Mouse (Mus musculus) kidney, postnatal 36 days (tissue): Measurements from ENCODE around the gene Rin2.
A peak's percentile ranks its signal among the peaks of the same experiment; 100 is the strongest.

Source experiments
- DNase-seq, 2 experiments: peaks; one replicate each; pipeline ENCODE4 v3.0.0; 2021 to 2022; ENCODE audit warnings: mixed read lengths in 2 of 2

Gene Rin2

DNA sequence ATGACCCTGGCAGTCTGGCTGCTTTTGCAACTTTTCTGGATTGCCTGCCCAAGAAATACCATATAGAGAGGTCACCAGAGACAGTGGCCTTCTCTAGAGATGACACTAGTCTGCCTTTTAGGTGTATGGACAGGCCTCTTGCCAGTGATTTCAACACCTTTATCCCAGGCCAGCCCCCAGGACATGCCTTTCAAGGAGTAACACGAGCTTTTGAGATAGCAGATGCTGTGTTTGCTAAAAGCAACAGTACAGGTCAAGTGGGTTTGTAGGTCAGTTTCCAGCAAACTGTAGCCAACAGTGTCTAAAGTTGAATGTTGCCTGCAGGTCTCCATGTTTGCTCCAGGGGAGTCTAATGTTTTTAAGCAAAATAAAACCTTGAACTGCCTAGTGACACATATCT, 118.7 kb downstream of the Rin2 start:
- peak in 1 of 2 experiments; percentile 58 for DNase-seq

DNA sequence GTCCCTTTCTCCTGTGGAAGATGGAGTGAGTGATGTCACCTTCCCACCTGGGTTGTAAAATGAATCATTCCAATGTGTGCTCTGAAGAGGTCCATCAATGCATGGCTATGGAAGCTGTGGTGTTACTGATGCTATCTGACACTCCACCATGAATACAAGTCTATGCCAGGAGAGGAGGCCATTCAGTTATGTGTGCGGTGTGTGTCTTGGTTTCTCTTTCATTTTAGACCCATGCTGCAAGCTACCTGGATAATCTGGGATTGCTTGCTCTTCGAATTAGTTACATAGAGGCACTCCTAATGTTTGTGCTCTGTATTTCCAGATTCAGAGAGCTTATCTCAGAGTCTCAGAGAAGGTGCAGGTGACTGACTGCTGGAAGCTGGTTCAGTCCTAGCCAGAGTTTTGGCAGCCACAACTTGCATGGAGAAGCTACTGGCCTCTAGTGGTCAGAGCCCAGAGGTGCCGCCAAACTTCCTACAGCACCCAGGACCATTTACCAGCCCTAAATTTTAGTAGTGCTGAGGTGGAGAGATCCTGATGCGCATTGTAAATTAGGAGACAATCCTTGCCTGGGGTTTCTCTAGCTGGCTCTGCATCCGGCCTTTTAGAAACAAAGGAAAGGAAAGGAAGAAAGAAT, 119.4 kb downstream of the Rin2 start:
- peak; percentile 86 to 87 for DNase-seq

DNA sequence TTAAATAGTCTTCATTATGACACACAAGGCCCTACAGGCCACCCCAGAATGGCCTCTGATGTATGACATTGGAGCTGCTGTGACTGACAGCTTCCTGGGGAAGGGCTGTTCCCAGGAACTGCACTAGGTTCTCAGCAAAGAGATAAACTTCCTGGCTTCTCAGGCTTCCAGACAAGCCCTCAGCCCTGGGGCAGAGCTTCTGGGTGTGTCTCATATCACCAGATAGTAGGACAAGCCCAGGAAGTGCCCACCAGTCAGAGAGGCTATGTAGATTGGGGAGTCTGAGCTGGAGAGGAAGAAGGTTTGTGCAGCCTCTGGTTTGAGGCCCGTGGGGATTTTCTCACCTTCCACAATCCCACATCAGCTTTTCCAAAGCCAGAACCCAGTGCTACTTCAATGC, 122.8 kb downstream of the Rin2 start:
- peak; percentile 44 to 82 for DNase-seq

GRCm38 (mm10) chr2:145798954-145799353, 123.9 kb downstream of the Rin2 start:
- DNase-seq: peak in 1 of 2 experiments; percentile 78

GRCm38 (mm10) chr2:145801322-145802052, 126.5 kb downstream of the Rin2 start:
- DNase-seq: peak; percentile 78 to 84

DNA sequence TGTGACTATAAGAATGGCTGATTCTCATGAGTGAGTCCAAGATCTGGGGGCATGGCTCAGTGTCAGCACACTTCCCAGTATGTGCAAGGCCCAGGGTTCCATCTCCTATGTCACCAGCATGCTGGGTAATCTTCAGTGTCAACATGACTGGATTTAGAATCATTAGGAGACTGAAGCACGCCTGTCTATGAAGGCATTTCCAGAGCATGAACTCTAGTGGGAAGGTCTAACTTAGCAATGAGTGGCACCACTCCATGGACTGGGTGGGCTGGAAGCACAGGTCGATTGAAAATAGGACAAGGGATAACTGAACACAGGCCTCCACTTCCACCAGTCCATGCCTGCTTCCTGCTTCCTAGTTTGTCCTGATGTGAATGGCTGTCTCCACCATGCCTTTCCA, 127.6 kb downstream of the Rin2 start:
- no peak for DNase-seq

DNA sequence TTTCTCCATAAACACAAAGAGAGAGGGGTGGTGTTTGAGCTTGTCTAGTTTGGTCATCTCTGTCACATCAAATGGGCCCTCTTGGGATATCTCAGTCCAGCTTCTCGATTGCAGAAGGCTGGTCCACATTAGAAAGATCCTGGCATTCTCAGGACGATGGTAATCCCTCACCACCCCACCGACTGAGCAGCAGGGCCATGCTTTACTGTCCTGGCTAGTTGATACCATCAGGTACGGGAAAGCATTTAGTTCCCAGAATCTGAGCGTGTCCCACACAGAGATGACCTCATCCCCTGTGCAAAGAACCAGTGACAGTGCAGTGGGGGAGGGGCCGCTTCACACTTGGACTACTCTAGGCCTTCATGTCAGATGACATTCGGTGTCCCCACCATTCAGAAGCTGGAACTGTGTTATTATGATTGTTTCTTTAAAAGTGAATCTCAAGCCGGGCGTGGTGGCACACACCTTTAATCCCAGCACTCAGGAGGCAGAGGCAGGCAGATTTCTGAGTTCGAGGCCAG, 128.9 kb downstream of the Rin2 start:
- DNase-seq: no peak

- no peak for DNase-seq
Measured at GRCm38 (mm10) chr2:145804524-145804923, 129.5 kb downstream of the Rin2 start.

GRCm38 (mm10) chr2:145807276-145807675, 132.3 kb downstream of the Rin2 start:
- no peak for DNase-seq

GRCm38 (mm10) chr2:145808251-145808650, 133.2 kb downstream of the Rin2 start:
- DNase-seq: no peak

GRCm38 (mm10) chr2:145808667-145809066, 133.7 kb downstream of the Rin2 start:
- DNase-seq: peak; percentile 31 to 61

- DNase-seq: peak in 1 of 2 experiments; percentile 70
Measured at GRCm38 (mm10) chr2:145810676-145811075, 135.7 kb downstream of the Rin2 start.

GRCm38 (mm10) chr2:145812818-145813217, 137.8 kb downstream of the Rin2 start:
- no peak for DNase-seq

GRCm38 (mm10) chr2:145817195-145817594, 142.2 kb downstream of the Rin2 start:
- no peak for DNase-seq

- peak; percentile 54 to 76 for DNase-seq
Measured at GRCm38 (mm10) chr2:145822013-145822782, 147.2 kb downstream of the Rin2 start.

DNA sequence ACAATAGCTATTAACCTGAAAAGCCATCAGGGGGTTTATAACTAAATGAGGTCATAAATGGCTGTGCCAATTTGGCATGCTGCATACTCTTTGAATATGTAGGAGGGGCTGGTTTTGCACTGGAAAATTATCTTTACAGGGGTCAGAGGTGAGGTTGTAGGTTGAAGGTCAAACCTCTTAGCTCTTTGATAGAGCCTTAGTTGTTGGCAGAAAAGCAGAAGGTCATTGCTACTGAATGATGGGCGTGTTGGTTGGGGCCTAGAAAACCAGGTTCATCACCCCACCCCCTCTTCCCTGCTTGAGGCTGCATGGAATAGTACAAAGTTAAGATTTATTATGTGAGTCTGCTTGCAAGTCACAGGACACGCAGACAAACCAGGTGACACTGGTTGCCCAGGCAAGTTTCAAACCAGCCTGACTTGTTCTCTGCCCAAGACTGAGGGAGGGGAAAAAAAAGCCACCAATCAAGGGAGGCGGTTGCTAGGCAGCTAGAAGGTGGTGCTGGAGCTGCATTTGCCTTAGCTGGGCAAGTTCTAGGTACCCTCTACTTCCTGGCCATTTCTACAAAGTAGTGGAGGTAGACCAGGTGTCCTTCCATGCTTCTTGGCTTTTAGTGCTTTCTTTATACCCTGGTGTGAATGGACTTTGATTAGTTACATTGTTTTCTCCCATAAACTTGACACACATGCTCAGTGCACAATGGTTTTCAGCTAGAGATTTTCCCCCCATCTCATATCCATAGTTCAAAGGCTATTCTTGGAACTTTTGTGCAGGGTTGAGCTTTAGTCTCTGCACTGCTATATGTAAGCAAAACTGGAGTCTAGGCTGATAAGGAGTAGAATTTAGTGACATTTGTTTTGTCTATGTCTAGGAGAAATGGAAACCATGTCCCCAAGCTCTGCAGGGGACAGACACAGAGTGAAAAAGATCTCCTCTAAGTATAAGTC, 148.0 kb downstream of the Rin2 start:
- peak; percentile 67 to 86 for DNase-seq

- no peak for DNase-seq
Measured at GRCm38 (mm10) chr2:145824749-145825148, 149.7 kb downstream of the Rin2 start.

DNA sequence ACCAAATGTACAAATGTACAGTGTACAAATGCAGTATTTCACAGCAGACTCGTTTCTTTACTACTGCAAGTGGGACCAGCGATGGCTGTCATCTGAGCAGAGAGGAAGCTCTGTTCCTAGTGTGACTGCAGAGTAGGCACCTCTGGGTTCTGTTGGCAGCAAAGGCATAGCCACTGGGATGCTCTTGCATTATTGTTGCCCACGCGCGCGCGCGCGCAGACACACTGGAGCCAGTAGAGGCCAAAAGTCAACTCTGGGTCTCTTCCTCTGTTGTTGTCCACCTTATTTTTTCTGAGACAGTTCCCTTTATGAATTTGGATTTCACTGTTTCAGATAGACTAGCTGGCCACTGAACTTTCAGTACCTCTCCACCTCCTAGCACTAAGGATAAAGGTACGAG, 150.2 kb downstream of the Rin2 start:
- DNase-seq: no peak

DNA sequence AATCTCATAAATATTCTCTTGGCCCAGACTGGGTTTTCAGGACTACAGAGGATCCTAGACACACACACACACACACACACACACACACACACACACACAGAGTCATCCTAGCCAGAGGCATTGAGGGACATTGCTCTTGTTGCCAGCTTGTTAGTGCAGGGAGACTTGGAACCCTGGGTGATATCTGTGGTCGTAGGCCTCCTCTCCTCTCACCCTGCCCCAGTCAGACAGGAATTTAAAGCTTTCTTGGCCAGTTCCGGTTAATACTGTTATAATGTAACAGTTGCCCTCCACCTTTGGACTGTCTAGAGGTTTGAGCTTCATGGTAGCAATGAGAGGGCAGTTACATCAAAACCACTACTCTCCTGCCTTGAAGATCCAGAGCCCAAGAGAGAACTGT, 152.9 kb downstream of the Rin2 start:
- DNase-seq: peak; percentile 74 to 81

DNA sequence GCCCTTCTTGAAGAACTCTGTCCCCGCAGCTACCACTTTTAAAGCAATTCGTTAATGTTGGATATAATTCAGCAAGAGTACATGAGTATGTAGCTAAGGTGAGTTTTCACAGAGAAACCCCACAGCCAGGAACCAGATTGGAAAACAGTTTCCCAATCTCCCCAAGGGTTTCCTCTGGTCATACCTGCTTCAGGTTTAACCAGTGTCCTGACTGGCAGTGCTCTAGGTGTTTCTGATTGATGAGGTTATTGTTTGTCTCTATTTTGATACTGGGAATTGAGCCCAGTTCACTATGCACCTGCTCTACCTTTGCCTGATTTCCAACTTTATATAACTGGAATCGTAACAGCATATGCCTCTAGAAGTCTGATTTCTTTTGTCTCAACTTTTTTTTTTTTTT, 153.6 kb downstream of the Rin2 start:
- DNase-seq: no peak

DNA sequence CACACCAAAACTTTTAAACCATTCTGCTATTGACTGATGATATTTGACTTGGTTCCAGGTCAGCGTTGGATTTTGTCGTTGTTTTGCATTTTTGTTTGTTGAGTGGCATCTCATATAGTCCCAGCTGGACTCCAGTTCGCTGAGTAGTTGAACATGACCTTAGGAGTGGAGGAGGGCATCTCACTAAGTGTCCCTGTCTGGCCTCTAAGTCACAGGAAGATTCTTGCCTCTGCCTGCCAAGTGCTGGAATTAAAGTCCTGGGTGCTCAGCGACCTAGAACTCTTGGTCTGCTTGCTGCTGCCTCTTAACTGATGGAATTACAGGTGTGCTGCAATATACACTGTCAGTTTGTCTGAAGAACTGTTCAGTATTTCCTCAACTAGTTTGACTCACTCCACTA, 154.2 kb downstream of the Rin2 start:
- peak; percentile 52 to 76 for DNase-seq

- peak in 1 of 2 experiments; percentile 39 for DNase-seq
Measured at GRCm38 (mm10) chr2:145830417-145830816, 155.4 kb downstream of the Rin2 start.
